Mouse (Mus musculus): ENCODE measurements around the gene Msrb3. TPM values are rescaled to one million over a fixed set of nuclear protein-coding genes. Genes with fewer than 3 reads are reported as not detected.
"Not testable (repeated sequence)": the region's sequence is repeated elsewhere in the genome, so short reads cannot be mapped to it uniquely, and the experiment has no call there.

The Msrb3 gene
- polyA plus RNA-seq, 1 experiment from 2014 or later: 18.8 TPM

DNA sequence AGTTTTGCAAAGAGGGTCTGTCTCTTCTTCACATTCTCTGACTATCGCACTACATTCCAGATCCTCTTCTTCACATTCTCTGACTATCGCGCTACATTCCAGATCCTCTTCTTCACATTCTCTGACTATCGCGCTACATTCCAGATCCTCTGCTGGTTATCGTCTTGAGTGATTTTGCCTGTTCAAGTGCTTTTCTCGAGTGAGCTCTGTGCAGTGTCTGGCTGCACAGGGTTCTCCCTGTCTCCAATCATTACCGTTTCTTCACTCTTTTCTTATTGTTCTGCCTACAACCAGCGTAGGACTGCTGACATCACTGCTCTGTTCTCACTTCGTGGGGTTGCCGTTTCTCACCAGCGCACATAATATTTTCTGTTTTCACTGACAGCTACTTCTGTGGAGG, 138.2 kb downstream of the Msrb3 start:
- ATAC-seq (no peak), DNase-seq (ENCODE audit: low spot score) (no peak)
- Histone ChIP-seq H3K4me2 (replicated peaks; ENCODE audit: low read depth, low read length) (no peak overlapping the region), H3K9me3 (ENCODE audit: low read length) (no peaks in the 10 kb centered on the region; the same call in 1 of the 2 replicates), H3K36me3 (ENCODE audit: insufficient read depth, low read length) (no peaks in the 10 kb centered on the region), H3K27ac (ENCODE audit: low read length) (no peak overlapping the region), H3K27me3 (replicated peaks; ENCODE audit: insufficient read depth, low read length) (no peaks in the 10 kb centered on the region), H3K4me1 (ENCODE audit: insufficient read depth, low read depth, low read length) (no peaks in the 10 kb centered on the region), H3K4me3 (ENCODE audit: low read depth, low read length) (no peak overlapping the region), H3K9ac (replicated peaks; ENCODE audit: low read depth) (no peak overlapping the region)
- WGBS: 63% methylated on average over 12 of the region's 12 CpGs
- TF ChIP-seq EP300 (IDR thresholded peaks at IDR 0.05) (no peak), CTCF (IDR thresholded peaks at IDR 0.05) (no peak)

DNA sequence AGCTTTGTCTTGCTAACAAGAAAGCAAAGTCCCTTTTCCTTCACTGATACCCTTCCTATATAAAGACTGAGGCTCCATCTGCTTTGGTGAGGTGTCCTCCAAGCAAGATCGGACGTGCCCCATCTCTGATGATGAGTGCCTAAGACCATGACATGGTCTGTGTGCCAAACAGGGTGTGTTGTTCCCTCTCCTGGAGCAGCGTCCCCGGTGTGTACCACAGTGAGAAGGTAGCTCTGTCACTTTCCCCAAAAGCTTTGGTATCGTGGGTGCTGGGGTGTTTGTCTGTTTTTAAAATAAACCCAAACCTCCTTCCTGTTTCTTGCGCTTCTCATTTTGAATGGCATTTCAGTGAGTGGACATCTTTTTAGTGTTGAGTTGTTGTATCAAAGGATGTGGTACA, 139.0 kb downstream of the Msrb3 start:
- no peaks in the 10 kb centered on the region for H3K4me1 ChIP-seq (ENCODE audit: insufficient read depth, low read depth, low read length)
- H3K4me3 ChIP-seq (ENCODE audit: low read depth, low read length): no peak overlapping the region
- WGBS: 87% methylated on average over 6 of the region's 6 CpGs
- no peak overlapping the region for H3K9ac ChIP-seq (replicated peaks; ENCODE audit: low read depth)
- H3K36me3 ChIP-seq (ENCODE audit: insufficient read depth, low read length): no peaks in the 10 kb centered on the region
- no peak overlapping the region for H3K27ac ChIP-seq (ENCODE audit: low read length)
- H3K4me2 ChIP-seq (replicated peaks; ENCODE audit: low read depth, low read length): no peak overlapping the region
- TF ChIP-seq CTCF (IDR thresholded peaks at IDR 0.05): no peak
- TF ChIP-seq EP300 (IDR thresholded peaks at IDR 0.05): no peak
- DNase-seq (ENCODE audit: low spot score): no peak
- no peak for ATAC-seq
- no peaks in the 10 kb centered on the region; the same call in 1 of the 2 replicates for H3K9me3 ChIP-seq (ENCODE audit: low read length)
- H3K27me3 ChIP-seq (replicated peaks; ENCODE audit: insufficient read depth, low read length): no peaks in the 10 kb centered on the region

- DNase-seq (ENCODE audit: low spot score): no peak
- no peaks in the 10 kb centered on the region for H3K27me3 ChIP-seq (replicated peaks; ENCODE audit: insufficient read depth, low read length)
These were observed 146.4 kb downstream of the Msrb3 start for GRCm38 (mm10) chr10:120752454-120752853.

GRCm38 (mm10) chr10:120751821-120752261, 147.1 kb downstream of the Msrb3 start:
- 46% methylated on average over 11 of the region's 11 CpGs for WGBS

More at GRCm38 (mm10) chr10:120752454-120752853, 146.4 kb downstream of the Msrb3 start:
- Histone ChIP-seq H3K9me3 (ENCODE audit: low read length) (no peaks in the 10 kb centered on the region; the same call in 1 of the 2 replicates), H3K4me1 (ENCODE audit: insufficient read depth, low read depth, low read length) (no peaks in the 10 kb centered on the region), H3K27ac (ENCODE audit: low read length) (no peak overlapping the region), H3K9ac (replicated peaks; ENCODE audit: low read depth) (no peak overlapping the region), H3K4me3 (ENCODE audit: low read depth, low read length) (no peak overlapping the region), H3K4me2 (replicated peaks; ENCODE audit: low read depth, low read length) (no peak overlapping the region), H3K36me3 (ENCODE audit: insufficient read depth, low read length) (no peaks in the 10 kb centered on the region)
- ATAC-seq: no peak
- TF ChIP-seq CTCF (IDR thresholded peaks at IDR 0.05) (no peak), EP300 (IDR thresholded peaks at IDR 0.05) (no peak)
- 88% methylated on average over 5 of the region's 5 CpGs for WGBS

GRCm38 (mm10) chr10:120751295-120751722, 147.6 kb downstream of the Msrb3 start:
- TF ChIP-seq EP300 (IDR thresholded peaks at IDR 0.05) (no peak), CTCF (IDR thresholded peaks at IDR 0.05) (no peak)
- Histone ChIP-seq H3K9me3 (ENCODE audit: low read length) (no peaks in the 10 kb centered on the region; the same call in 1 of the 2 replicates), H3K27ac (ENCODE audit: low read length) (no peak overlapping the region), H3K9ac (replicated peaks; ENCODE audit: low read depth) (no peak overlapping the region), H3K36me3 (ENCODE audit: insufficient read depth, low read length) (no peaks in the 10 kb centered on the region), H3K27me3 (replicated peaks; ENCODE audit: insufficient read depth, low read length) (no peaks in the 10 kb centered on the region), H3K4me2 (replicated peaks; ENCODE audit: low read depth, low read length) (no peak overlapping the region), H3K4me1 (ENCODE audit: insufficient read depth, low read depth, low read length) (no peaks in the 10 kb centered on the region), H3K4me3 (ENCODE audit: low read depth, low read length) (no peak overlapping the region)
- DNase-seq (ENCODE audit: low spot score) (peak; percentile 74), ATAC-seq (peak; percentile 72)
- 23% methylated on average over 11 of the region's 11 CpGs for WGBS

More at GRCm38 (mm10) chr10:120751821-120752261, 147.1 kb downstream of the Msrb3 start:
- no peak overlapping the region for H3K9ac ChIP-seq (replicated peaks; ENCODE audit: low read depth)
- ATAC-seq (peak; percentile 70), DNase-seq (ENCODE audit: low spot score) (peak; percentile 36)
- H3K36me3 ChIP-seq (ENCODE audit: insufficient read depth, low read length): no peaks in the 10 kb centered on the region
- H3K9me3 ChIP-seq (ENCODE audit: low read length): no peaks in the 10 kb centered on the region; the same call in 1 of the 2 replicates
- H3K27me3 ChIP-seq (replicated peaks; ENCODE audit: insufficient read depth, low read length): no peaks in the 10 kb centered on the region
- H3K27ac ChIP-seq (ENCODE audit: low read length): no peak overlapping the region
- H3K4me3 ChIP-seq (ENCODE audit: low read depth, low read length): no peak overlapping the region
- TF ChIP-seq CTCF (IDR thresholded peaks at IDR 0.05) (no peak), EP300 (IDR thresholded peaks at IDR 0.05) (no peak)
- H3K4me1 ChIP-seq (ENCODE audit: insufficient read depth, low read depth, low read length): no peaks in the 10 kb centered on the region
- H3K4me2 ChIP-seq (replicated peaks; ENCODE audit: low read depth, low read length): no peak overlapping the region

- not testable (repeated sequence) for ATAC-seq; H3K36me3 ChIP-seq (ENCODE audit: insufficient read depth, low read length); H3K4me3 ChIP-seq (ENCODE audit: low read depth, low read length); H3K27ac ChIP-seq (ENCODE audit: low read length); H3K27me3 ChIP-seq (replicated peaks; ENCODE audit: insufficient read depth, low read length); H3K9ac ChIP-seq (replicated peaks; ENCODE audit: low read depth); H3K4me1 ChIP-seq (ENCODE audit: insufficient read depth, low read depth, low read length); H3K9me3 ChIP-seq (ENCODE audit: low read length); H3K4me2 ChIP-seq (replicated peaks; ENCODE audit: low read depth, low read length); DNase-seq (ENCODE audit: low spot score)
- 91% methylated on average over 5 of the region's 5 CpGs for WGBS
These were observed 149.3 kb downstream of the Msrb3 start for GRCm38 (mm10) chr10:120749556-120749955.

- DNase-seq (ENCODE audit: low spot score): no peak
- no peaks in the 10 kb centered on the region for H3K27me3 ChIP-seq (replicated peaks; ENCODE audit: insufficient read depth, low read length)
- no peak overlapping the region for H3K4me2 ChIP-seq (replicated peaks; ENCODE audit: low read depth, low read length)
- no peaks in the 10 kb centered on the region for H3K36me3 ChIP-seq (ENCODE audit: insufficient read depth, low read length)
- no peak for TF ChIP-seq CTCF (IDR thresholded peaks at IDR 0.05)
- TF ChIP-seq EP300 (IDR thresholded peaks at IDR 0.05): no peak
- WGBS: 92% methylated on average over 6 of the region's 6 CpGs
- no peaks in the 10 kb centered on the region for H3K4me1 ChIP-seq (ENCODE audit: insufficient read depth, low read depth, low read length)
- no peak overlapping the region for H3K27ac ChIP-seq (ENCODE audit: low read length)
- no peak overlapping the region for H3K4me3 ChIP-seq (ENCODE audit: low read depth, low read length)
- no peaks in the 10 kb centered on the region for H3K9me3 ChIP-seq (ENCODE audit: low read length)
- no peak overlapping the region for H3K9ac ChIP-seq (replicated peaks; ENCODE audit: low read depth)
- no peak for ATAC-seq
These were observed 150.7 kb downstream of the Msrb3 start for GRCm38 (mm10) chr10:120748156-120748555.

All from lung, postnatal 0 days (tissue).